Mouse (Mus musculus) kidney, adult 2 months (tissue): Measurements from ENCODE around the gene Sigmar1. TPM values are rescaled to one million over a fixed set of nuclear protein-coding genes. Genes with fewer than 3 reads are reported as not detected.
"Not testable (repeated sequence)": the region's sequence is repeated elsewhere in the genome, so short reads cannot be mapped to it uniquely, and the experiment has no call there.

Experiments used
- DNase-seq: peaks from one replicate; pipeline ENCODE4 v3.0.0; 2021
- H3K27ac ChIP-seq: fragments of 200-500 bp; 2 replicates; pipeline ENCODE4 v1.5.1; 2012; ENCODE audit warnings: low read depth, low read length, control low read depth, inconsistent platforms; ENCODE audit not compliant: insufficient read depth
- H3K27me3 ChIP-seq: fragments of 200-500 bp; replicated peaks from 2 replicates; pipeline ENCODE4 v1.6.1; 2012; ENCODE audit warnings: mild to moderate bottlenecking, moderate library complexity, low read length, inconsistent platforms; ENCODE audit not compliant: control insufficient read depth, insufficient read depth
- H3K36me3 ChIP-seq: fragments of 200-500 bp; 2 replicates; pipeline ENCODE4 v1.6.1; 2012; ENCODE audit warnings: mild to moderate bottlenecking, moderate library complexity, low read length, inconsistent platforms; ENCODE audit not compliant: control insufficient read depth, insufficient read depth
- H3K4me1 ChIP-seq: fragments of 200-500 bp; 2 replicates; pipeline ENCODE4 v1.6.1; 2011; ENCODE audit warnings: low read length; ENCODE audit not compliant: control insufficient read depth, insufficient read depth
- H3K4me3 ChIP-seq: fragments of 200-500 bp; 2 replicates; pipeline ENCODE4 v1.5.1; 2011; ENCODE audit warnings: mild to moderate bottlenecking, low read depth, low read length, control low read depth; ENCODE audit not compliant: insufficient read depth
- CTCF ChIP-seq: fragments of 200-500 bp; conservative IDR thresholded peaks from 2 replicates; pipeline ENCODE4 v1.5.1; 2011; ENCODE audit warnings: low read depth, mild to moderate bottlenecking, control low read depth, low read length, moderate library complexity, mixed read lengths; ENCODE audit not compliant: insufficient read depth, insufficient read length
- POLR2A ChIP-seq: fragments of 200-500 bp; IDR thresholded peaks from one replicate; pipeline ENCODE4 v1.6.1; 2011; ENCODE audit warnings: low read depth, low read length, control low read depth
- WGBS: fragments of 180-500 bp; shearing (Covaris S2); methylation state at CpG from one replicate; pipeline ENCODE4 v1.1.7; 2018; 5-methylcytosine and 5-hydroxymethylcytosine counted together
- polyA plus RNA-seq: library from polyadenylated mRNA; depleted of rRNA; stranded (reverse); fragments of >200 nt; gene quantifications from 2 replicates; pipeline ENCODE4 v1.2.3, GENCODE M21; 2012

Gene Sigmar1
- polyA plus RNA-seq, 1 experiment, result 60.6 TPM

GRCm38 (mm10) chr4:41763176-41763575 lies 7.2 kb upstream of the Sigmar1 start:
- DNase-seq, H3K4me3 ChIP-seq: not testable (repeated sequence)
- 72% methylated on average over 5 of the region's 6 CpGs for WGBS

GRCm38 (mm10) chr4:41762688-41763114 lies 6.7 kb upstream of the Sigmar1 start:
- not testable (repeated sequence) for H3K36me3 ChIP-seq, H3K27me3 ChIP-seq, H3K4me3 ChIP-seq, H3K27ac ChIP-seq
- DNase-seq, result peak; percentile 34
- 48% methylated on average over 8 of the region's 8 CpGs for WGBS
- H3K4me1 ChIP-seq, result peaks cover 19% of the 10 kb centered on the region; the same call in 1 of the 2 replicates

More at GRCm38 (mm10) chr4:41763176-41763575, 7.2 kb upstream of the Sigmar1 start:
- H3K36me3 ChIP-seq, H3K27me3 ChIP-seq, H3K27ac ChIP-seq: not testable (repeated sequence)
- H3K4me1 ChIP-seq, result peaks cover 19% of the 10 kb centered on the region; the same call in 1 of the 2 replicates

GRCm38 (mm10) chr4:41762099-41762687 lies 6.2 kb upstream of the Sigmar1 start:
- no peak overlapping the region for H3K4me3 ChIP-seq
- peaks cover 19% of the 10 kb centered on the region; the same call in 1 of the 2 replicates for H3K4me1 ChIP-seq
- peaks cover 1% of the 10 kb centered on the region; the same call in 1 of the 2 replicates for H3K36me3 ChIP-seq
- TF ChIP-seq POLR2A (no peak), CTCF (no peak)
- 61% methylated on average over 8 of the region's 8 CpGs for WGBS
- no peak for DNase-seq
- H3K27ac ChIP-seq, result no peak overlapping the region
- H3K27me3 ChIP-seq, result no peaks in the 10 kb centered on the region

GRCm38 (mm10) chr4:41761680-41762079 lies 5.7 kb upstream of the Sigmar1 start:
- Histone ChIP-seq H3K27ac (peak overlapping the region; percentile 17; the same call in 1 of the 2 replicates), H3K4me3 (no peak overlapping the region), H3K27me3 (no peaks in the 10 kb centered on the region), H3K4me1 (peaks cover 19% of the 10 kb centered on the region; the same call in 1 of the 2 replicates), H3K36me3 (no peaks in the 10 kb centered on the region; the same call in 1 of the 2 replicates)
- no peak for DNase-seq
- TF ChIP-seq POLR2A, result no peak
- no peak for TF ChIP-seq CTCF

GRCm38 (mm10) chr4:41760911-41761310 lies 5.0 kb upstream of the Sigmar1 start:
- 53% methylated on average over 4 of the region's 4 CpGs for WGBS
- Histone ChIP-seq H3K36me3 (no peaks in the 10 kb centered on the region; the same call in 1 of the 2 replicates), H3K4me3 (peak overlapping the region; percentile 68), H3K27ac (peak overlapping the region; percentile 81), H3K27me3 (no peaks in the 10 kb centered on the region), H3K4me1 (peaks cover 24% of the 10 kb centered on the region; the same call in 1 of the 2 replicates)
- TF ChIP-seq CTCF, result no peak
- no peak for TF ChIP-seq POLR2A
- no peak for DNase-seq

- peak; percentile 99 for DNase-seq
- H3K27ac ChIP-seq, result peak overlapping the region; percentile 98
- no peaks in the 10 kb centered on the region for H3K27me3 ChIP-seq
- TF ChIP-seq POLR2A (peak; percentile 16), CTCF (0 out of 2 replicates have a peak, but pooled peaks have one; percentile 18)
- H3K4me3 ChIP-seq, result peak overlapping the region; percentile 68
- H3K36me3 ChIP-seq, result no peaks in the 10 kb centered on the region; the same call in 1 of the 2 replicates
- under 1% methylated on average over 15 of the region's 15 CpGs for WGBS
- H3K4me1 ChIP-seq, result peaks cover 24% of the 10 kb centered on the region; the same call in 1 of the 2 replicates
These were observed 4.3 kb upstream of the Sigmar1 start for GRCm38 (mm10) chr4:41760288-41760721.

- peaks cover 26% of the 10 kb centered on the region; the same call in 1 of the 2 replicates for H3K4me1 ChIP-seq
- no peaks in the 10 kb centered on the region for H3K27me3 ChIP-seq
- DNase-seq, result peak; percentile 46
- TF ChIP-seq CTCF, result no peak
- TF ChIP-seq POLR2A, result no peak
- no peaks in the 10 kb centered on the region; the same call in 1 of the 2 replicates for H3K36me3 ChIP-seq
- H3K4me3 ChIP-seq, result peak overlapping the region; percentile 42
- peak overlapping the region; percentile 98 for H3K27ac ChIP-seq
- 26% methylated on average over 6 of the region's 6 CpGs for WGBS
These were observed 3.8 kb upstream of the Sigmar1 start for GRCm38 (mm10) chr4:41759656-41760287.
